Mouse (Mus musculus) myocyte (in vitro differentiated cells): Measurements from ENCODE around the gene Myb. TPM values are rescaled to one million over a fixed set of nuclear protein-coding genes. Genes with fewer than 3 reads are reported as not detected.

ENCODE experiments used
- H3K27me3 ChIP-seq: one replicate; pipeline ENCODE4 v1.6.1; 2011; ENCODE audit not compliant: control insufficient read depth, insufficient read depth, insufficient read length
- H3K36me3 ChIP-seq: one replicate; pipeline ENCODE4 v1.6.1; 2011; ENCODE audit not compliant: control insufficient read depth, insufficient read depth
- H3K4me2 ChIP-seq: one replicate; pipeline ENCODE4 v1.6.1; 2011; ENCODE audit warnings: low read depth, control low read depth
- H3K4me3 ChIP-seq: one replicate; pipeline ENCODE4 v1.5.1; 2011; ENCODE audit warnings: mild to moderate bottlenecking, control low read depth, moderate library complexity
- H3K79me2 ChIP-seq: one replicate; pipeline ENCODE4 v1.6.1; 2011; ENCODE audit not compliant: control insufficient read depth, insufficient read depth
- H3ac ChIP-seq: one replicate; pipeline ENCODE4 v1.6.1; 2011; ENCODE audit not compliant: control insufficient read depth, insufficient read length
- CEBPB ChIP-seq: IDR thresholded peaks from 2 replicates; pipeline ENCODE4 v1.6.1; 2011; ENCODE audit warnings: mild to moderate bottlenecking, moderate library complexity; ENCODE audit not compliant: poor library complexity, insufficient read depth, severe bottlenecking
- E2F4 ChIP-seq: IDR thresholded peaks from one replicate; pipeline ENCODE4 v1.6.1; 2011; ENCODE audit warnings: mild to moderate bottlenecking, control low read depth, moderate library complexity; ENCODE audit not compliant: insufficient read depth
- MAX ChIP-seq: IDR thresholded peaks from one replicate; pipeline ENCODE4 v1.6.1; 2011; ENCODE audit warnings: low read depth, mild to moderate bottlenecking, control low read depth
- MYOD1 ChIP-seq, 3 experiments: IDR thresholded peaks; one replicate each; pipeline ENCODE4 v1.6.1; 2011; ENCODE audit warnings: control low read depth in 2 of 3, low read depth in 2 of 3, mild to moderate bottlenecking in 2 of 3, moderate library complexity in 1 of 3; ENCODE audit not compliant: insufficient read length in 2 of 3, control insufficient read depth in 1 of 3
- MYOG ChIP-seq, 3 experiments: IDR thresholded peaks; one replicate each; pipeline ENCODE4 v1.6.1; 2011; ENCODE audit warnings: control low read depth in 2 of 3, low read depth in 2 of 3, mild to moderate bottlenecking in 2 of 3; ENCODE audit not compliant: insufficient read length in 2 of 3, control insufficient read depth in 1 of 3, insufficient read depth in 1 of 3
- POLR2A ChIP-seq: IDR thresholded peaks from one replicate; pipeline ENCODE4 v1.6.1; 2011; ENCODE audit warnings: low read depth, mild to moderate bottlenecking, control low read depth, moderate library complexity; ENCODE audit not compliant: insufficient read length
- POLR2AphosphoS2 ChIP-seq: IDR thresholded peaks from one replicate; pipeline ENCODE4 v1.6.1; 2011; ENCODE audit warnings: low read depth, control low read depth; ENCODE audit not compliant: insufficient read length
- REST ChIP-seq: IDR thresholded peaks from one replicate; pipeline ENCODE4 v1.6.1; 2011; ENCODE audit warnings: mild to moderate bottlenecking, control low read depth, moderate library complexity; ENCODE audit not compliant: insufficient read depth, insufficient read length
- SRF ChIP-seq: IDR thresholded peaks from one replicate; pipeline ENCODE4 v1.6.1; 2011; ENCODE audit warnings: low read depth; ENCODE audit not compliant: control insufficient read depth, insufficient read length
- TCF12 ChIP-seq: IDR thresholded peaks from one replicate; pipeline ENCODE4 v1.6.1; 2011; ENCODE audit warnings: mild to moderate bottlenecking, control low read depth; ENCODE audit not compliant: poor library complexity, insufficient read depth, severe bottlenecking
- TCF3 ChIP-seq: IDR thresholded peaks from one replicate; pipeline ENCODE4 v1.6.1; 2011; ENCODE audit warnings: low read depth, control low read depth; ENCODE audit not compliant: insufficient read length
- USF1 ChIP-seq: IDR thresholded peaks from one replicate; pipeline ENCODE4 v1.6.1; 2011; ENCODE audit warnings: low read depth, mild to moderate bottlenecking, control low read depth, moderate library complexity
- polyA plus RNA-seq: library from polyadenylated mRNA; unstranded; fragments of >200 nt; fragmentation: generic; extraction: Trizol; gene quantifications from one replicate; pipeline ENCODE4 v1.2.1, GENCODE M21; 2012; ENCODE audit warnings: missing spikeins

Gene Myb
- polyA plus RNA-seq, 1 experiment = 0.02 TPM

DNA sequence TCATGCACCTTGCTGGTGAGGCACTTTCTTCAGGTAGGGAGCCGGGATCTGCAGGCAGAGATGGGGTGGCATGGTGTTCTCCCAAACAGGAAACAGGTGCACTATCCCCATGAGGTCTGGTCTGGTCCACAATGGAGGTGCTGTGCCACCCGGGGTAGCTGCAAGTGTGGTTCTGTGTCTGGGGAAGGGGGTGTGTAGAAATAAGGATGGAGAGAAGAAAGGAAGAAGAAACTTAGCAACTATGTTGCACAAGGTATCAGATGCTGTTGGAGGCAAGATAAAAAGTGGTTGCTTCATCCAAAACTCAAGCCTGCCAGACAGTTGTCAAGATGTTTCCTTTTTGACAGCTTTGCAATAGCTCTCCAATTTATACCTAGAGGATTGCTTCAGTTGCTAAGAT lies 14.5 kb downstream of the Myb start:
- Histone ChIP-seq H3ac (no peak overlapping the region), H3K27me3 (no peaks in the 10 kb centered on the region), H3K4me2 (no peak overlapping the region), H3K36me3 (no peaks in the 10 kb centered on the region), H3K79me2 (no peaks in the 10 kb centered on the region), H3K4me3 (no peak overlapping the region)
- no peak for TF ChIP-seq MAX
- no peak for TF ChIP-seq MYOD1 (IDR thresholded peaks at IDR 0.05; ENCODE audit: control insufficient read depth in 1 of 3, insufficient read length in 2 of 3, low read depth in 2 of 3)
- TF ChIP-seq TCF12 = no peak
- TF ChIP-seq REST = no peak
- TF ChIP-seq CEBPB = no peak

GRCm38 (mm10) chr10:21144627-21145504 lies 15.9 kb downstream of the Myb start:
- TF ChIP-seq MYOG (IDR thresholded peaks at IDR 0.05; ENCODE audit: control insufficient read depth in 1 of 3, insufficient read depth in 1 of 3, insufficient read length in 2 of 3, low read depth in 2 of 3) = no peak
- TF ChIP-seq USF1 = no peak
- no peak for TF ChIP-seq MYOD1 (IDR thresholded peaks at IDR 0.05; ENCODE audit: control insufficient read depth in 1 of 3, insufficient read length in 2 of 3, low read depth in 2 of 3)
- no peak for TF ChIP-seq MAX
- no peak for TF ChIP-seq E2F4
- no peak for TF ChIP-seq SRF
- no peak for TF ChIP-seq REST
- TF ChIP-seq POLR2A = no peak
- no peak for TF ChIP-seq CEBPB
- no peak for TF ChIP-seq TCF3
- Histone ChIP-seq H3K27me3 (no peaks in the 10 kb centered on the region), H3K4me2 (no peak overlapping the region), H3K79me2 (no peaks in the 10 kb centered on the region), H3K4me3 (no peak overlapping the region), H3K36me3 (no peaks in the 10 kb centered on the region), H3ac (no peak overlapping the region)

DNA sequence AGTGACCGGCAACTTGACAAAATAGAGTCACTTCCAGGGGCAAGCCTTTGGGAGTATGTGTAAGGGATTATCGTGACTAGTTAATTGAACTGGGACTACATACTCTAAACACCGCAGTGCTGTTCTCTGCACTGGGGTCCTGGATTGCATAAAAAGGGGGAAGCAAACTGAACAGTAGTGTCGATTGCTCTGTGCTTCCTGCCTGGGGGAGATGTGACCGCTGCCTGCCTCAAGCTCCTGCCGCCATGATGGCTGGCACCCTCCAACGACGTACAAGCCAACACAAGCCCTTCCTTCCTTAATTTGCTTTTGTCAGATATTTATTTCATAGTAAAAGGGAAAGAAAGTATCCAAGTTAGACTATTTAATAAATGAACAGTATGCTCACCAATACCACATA lies 25.5 kb downstream of the Myb start:
- H3ac ChIP-seq = no peak overlapping the region
- no peak overlapping the region for H3K4me2 ChIP-seq
- no peak overlapping the region for H3K4me3 ChIP-seq
- no peaks in the 10 kb centered on the region for H3K79me2 ChIP-seq
- no peaks in the 10 kb centered on the region for H3K27me3 ChIP-seq
- H3K36me3 ChIP-seq = no peaks in the 10 kb centered on the region
- TF ChIP-seq CEBPB (no peak), TCF12 (no peak), TCF3 (no peak), MYOD1 (IDR thresholded peaks at IDR 0.05; ENCODE audit: control insufficient read depth in 1 of 3, insufficient read length in 2 of 3, low read depth in 2 of 3) (no peak), REST (no peak), MYOG (IDR thresholded peaks at IDR 0.05; ENCODE audit: control insufficient read depth in 1 of 3, insufficient read depth in 1 of 3, insufficient read length in 2 of 3, low read depth in 2 of 3) (no peak), MAX (no peak), E2F4 (no peak), POLR2A (no peak), USF1 (no peak), SRF (no peak), POLR2AphosphoS2 (no peak)

DNA sequence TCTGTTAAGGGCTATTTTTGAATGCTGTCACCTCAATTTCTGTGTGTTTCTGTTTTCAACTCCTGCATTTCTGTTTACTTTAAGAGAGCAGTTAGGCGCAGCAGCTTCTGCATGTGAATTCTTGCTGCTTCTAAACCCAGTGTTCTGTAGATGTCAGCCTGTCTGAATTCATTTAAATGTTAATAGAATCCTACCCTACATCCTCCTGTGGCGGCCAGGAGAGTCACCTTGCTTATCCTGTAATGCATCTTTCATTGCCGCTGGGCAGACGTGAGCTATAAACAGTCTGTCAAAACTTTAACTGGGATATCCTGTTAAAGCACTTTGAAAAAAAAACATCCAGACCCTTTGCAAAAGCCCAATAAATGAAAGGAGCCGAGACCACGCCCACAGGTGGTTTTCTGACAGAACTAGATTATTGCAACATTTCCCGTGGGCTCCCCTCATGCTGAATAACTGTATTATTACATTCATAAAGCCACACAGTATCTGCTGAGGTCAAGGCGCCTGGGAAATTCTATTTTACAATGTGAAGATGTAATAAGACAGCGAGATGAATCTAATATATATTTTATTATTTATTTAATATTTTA lies 29.8 kb downstream of the Myb start:
- Histone ChIP-seq H3K36me3 (no peaks in the 10 kb centered on the region), H3K79me2 (no peaks in the 10 kb centered on the region), H3K4me2 (no peak overlapping the region), H3ac (no peak overlapping the region), H3K4me3 (no peak overlapping the region), H3K27me3 (no peaks in the 10 kb centered on the region)
- no peak for TF ChIP-seq USF1
- TF ChIP-seq E2F4 = no peak
- TF ChIP-seq MYOD1 (IDR thresholded peaks at IDR 0.05; ENCODE audit: control insufficient read depth in 1 of 3, insufficient read length in 2 of 3, low read depth in 2 of 3) = no peak
- TF ChIP-seq CEBPB = no peak
- TF ChIP-seq REST = no peak
- no peak for TF ChIP-seq SRF
- no peak for TF ChIP-seq TCF12
- TF ChIP-seq POLR2AphosphoS2 = no peak
- no peak for TF ChIP-seq MYOG (IDR thresholded peaks at IDR 0.05; ENCODE audit: control insufficient read depth in 1 of 3, insufficient read depth in 1 of 3, insufficient read length in 2 of 3, low read depth in 2 of 3)
- no peak for TF ChIP-seq TCF3
- no peak for TF ChIP-seq MAX
- no peak for TF ChIP-seq POLR2A
